Mouse (Mus musculus): Measurements from ENCODE around the gene Fam53a. TPM values are rescaled to one million over a fixed set of nuclear protein-coding genes. Genes with fewer than 3 reads are reported as not detected.

The Fam53a gene
- polyA plus RNA-seq, 1 experiment from 2014 or later: 58.8 TPM

GRCm38 (mm10) chr5:33574207-33574606 is 55.2 kb downstream of the Fam53a start:
- no peaks in the 10 kb centered on the region for H3K4me1 ChIP-seq (replicated peaks)
- WGBS: 75% methylated on average over 4 of the region's 4 CpGs
- no peaks in the 10 kb centered on the region for H3K27me3 ChIP-seq (ENCODE audit: insufficient read depth, poor library complexity, severe bottlenecking)
- H3K4me3 ChIP-seq: no peak overlapping the region
- H3K27ac ChIP-seq: no peak overlapping the region
- DNase-seq (ENCODE audit: low spot score): no peak
- no peaks in the 10 kb centered on the region for H3K36me3 ChIP-seq
- no peaks in the 10 kb centered on the region for H3K9me3 ChIP-seq

GRCm38 (mm10) chr5:33565886-33566285 is 63.5 kb downstream of the Fam53a start:
- no peak for DNase-seq (ENCODE audit: low spot score)
- Histone ChIP-seq H3K27me3 (ENCODE audit: insufficient read depth, poor library complexity, severe bottlenecking) (no peaks in the 10 kb centered on the region), H3K27ac (no peak overlapping the region), H3K4me1 (replicated peaks) (peaks cover 13% of the 10 kb centered on the region), H3K36me3 (no peaks in the 10 kb centered on the region), H3K9me3 (no peaks in the 10 kb centered on the region), H3K4me3 (no peak overlapping the region)
- 90% methylated on average over 4 of the region's 4 CpGs for WGBS

- Histone ChIP-seq H3K27ac (no peak overlapping the region), H3K9me3 (no peaks in the 10 kb centered on the region), H3K4me1 (replicated peaks) (no peaks in the 10 kb centered on the region), H3K4me3 (no peak overlapping the region), H3K36me3 (no peaks in the 10 kb centered on the region), H3K27me3 (ENCODE audit: insufficient read depth, poor library complexity, severe bottlenecking) (no peaks in the 10 kb centered on the region)
- WGBS: 84% methylated on average over 14 of the region's 14 CpGs
- DNase-seq (ENCODE audit: low spot score): no peak
Observed at GRCm38 (mm10) chr5:33556277-33556995, 73.0 kb downstream of the Fam53a start.

Other genes starting within 250 kb of the Fam53a start
- 0.21 TPM in 1 of 2 replicates, not detected in the other for gene Nkx1-1, start 195.7 kb downstream of the Fam53a start, polyA plus RNA-seq (2016; fragmentation: Nextera tagmentation; extraction: Ambion mirVana)
- gene Gm9903, start 290 bp upstream of the Fam53a start, polyA plus RNA-seq (2016; fragmentation: Nextera tagmentation; extraction: Ambion mirVana): 0.77 and 1.2 TPM in 2 replicates
- 255 and 317 TPM in 2 replicates for gene Slbp, start 22.9 kb upstream of the Fam53a start, polyA plus RNA-seq (2016; fragmentation: Nextera tagmentation; extraction: Ambion mirVana)
- gene Tacc3, start 28.5 kb upstream of the Fam53a start, polyA plus RNA-seq (2016; fragmentation: Nextera tagmentation; extraction: Ambion mirVana): 259 and 305 TPM in 2 replicates
- gene Tmem129, start 28.8 kb upstream of the Fam53a start, polyA plus RNA-seq (2016; fragmentation: Nextera tagmentation; extraction: Ambion mirVana): 37.1 and 40.9 TPM in 2 replicates
- 80.5 and 84.6 TPM in 2 replicates for gene Fgfr3, start 92.0 kb upstream of the Fam53a start, polyA plus RNA-seq (2016; fragmentation: Nextera tagmentation; extraction: Ambion mirVana)
- gene Letm1, start 153.2 kb upstream of the Fam53a start, polyA plus RNA-seq (2016; fragmentation: Nextera tagmentation; extraction: Ambion mirVana): 52.2 and 52.3 TPM in 2 replicates
- gene Nsd2, start 191.1 kb upstream of the Fam53a start, polyA plus RNA-seq (2016; fragmentation: Nextera tagmentation; extraction: Ambion mirVana): 75.6 and 93.5 TPM in 2 replicates